Mouse (Mus musculus) lung, adult 10 weeks (tissue): ENCODE data around the gene Lpp. TPM values are rescaled to one million over a fixed set of nuclear protein-coding genes. Genes with fewer than 3 reads are reported as not detected.

Experiments
- polyA plus RNA-seq: library from polyadenylated mRNA; stranded (reverse); fragments of 350-450 nt; fragmentation: Illumina TruSeq; extraction: RNeasy Lipid Tissue Mini Kit (QIAGEN cat#74804); gene quantifications from one replicate; pipeline ENCODE4 v1.2.3, GENCODE M21; 2014; ENCODE audit warnings: low read depth, low replicate concordance; ENCODE audit not compliant: insufficient read depth

Lpp gene
- 3.3 TPM for polyA plus RNA-seq

DNA sequence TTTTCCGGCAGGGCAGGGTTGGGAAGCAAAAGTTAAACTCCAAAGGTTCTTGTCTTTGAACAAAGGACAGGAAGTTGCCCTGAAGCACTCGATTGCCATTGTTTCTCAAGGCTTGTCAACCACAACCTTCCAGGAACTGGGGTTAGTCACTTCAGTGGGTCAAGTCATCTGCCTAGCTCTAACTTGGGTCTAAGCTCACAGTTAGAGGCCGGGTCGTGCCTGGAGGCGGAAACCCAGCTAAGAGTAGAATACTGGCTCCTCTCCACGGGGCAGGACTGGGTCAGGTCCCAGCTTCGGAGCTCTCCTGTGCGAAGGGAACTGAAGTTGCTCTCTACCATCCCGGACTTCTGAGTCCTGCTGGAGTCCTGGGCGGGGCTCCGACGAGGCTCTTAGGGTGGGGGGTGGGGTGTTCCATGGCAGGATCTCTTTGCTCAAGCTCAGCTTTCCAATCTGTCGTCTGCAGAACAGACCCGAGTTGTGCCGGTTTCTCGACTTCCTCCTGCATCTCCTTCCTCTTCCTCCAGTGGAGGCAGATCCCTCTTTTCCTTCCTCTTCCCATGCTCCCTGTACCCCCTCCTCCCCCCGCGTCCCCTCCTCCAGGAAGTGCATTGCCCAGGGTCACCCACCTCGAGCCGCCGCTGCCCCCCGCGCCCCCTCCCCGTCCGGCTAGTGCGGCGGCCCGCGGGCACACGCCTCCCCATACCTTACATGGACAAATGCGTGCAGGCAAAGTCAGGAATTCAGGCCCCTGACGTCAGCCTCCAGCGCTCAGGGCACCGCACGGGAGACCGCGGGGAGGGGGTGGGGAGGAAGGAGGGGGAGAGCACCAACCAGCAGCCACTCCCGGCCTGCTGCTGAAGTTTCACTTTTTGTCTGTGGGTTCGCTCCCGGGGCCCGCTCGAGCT, at the start of gene Lpp:
Lpp (plus strand) TSS at position 857 of the 905 bp plus-strand sequence.

